Comparison of ENCODE assay signal across 30 mouse cellular contexts in the genomic region with DNA sequence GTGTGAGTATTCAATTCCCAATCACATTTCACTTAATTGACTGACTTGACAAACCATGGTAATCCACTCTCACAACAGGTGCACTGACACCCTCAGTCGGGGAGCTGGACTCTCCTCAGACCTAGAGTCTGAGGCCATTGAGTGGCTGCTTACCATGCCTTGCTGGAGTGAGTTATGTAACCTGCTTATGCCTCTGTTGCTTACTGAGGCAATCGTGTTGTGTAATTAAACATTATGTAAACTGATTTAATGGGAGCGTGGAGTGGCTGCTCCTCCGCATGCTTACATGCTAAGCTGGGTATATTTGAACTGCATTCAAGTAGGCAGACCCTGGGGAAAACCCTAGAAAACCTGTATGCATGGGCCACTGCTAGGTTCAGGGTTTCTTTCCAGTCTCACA. TPM values are rescaled to one million over a fixed set of nuclear protein-coding genes. Genes with fewer than 3 reads are reported as not detected.
DNase-seq lines count a peak whose midpoint lies in the region; ATAC-seq and TF ChIP-seq lines count a peak whose summit lies in the region.
"Had no signal": no experiment of that assay in that cellular context is flagged by ENCODE, and none has a peak within 500 bp of the region (broad histone marks: within the 10 kb centered on the region; RNA-seq: fewer than 3 reads in every experiment).

No protein-coding gene starts in this region.

- no peak overlapping the region for H3K4me2 ChIP-seq in lung, postnatal 0 days (replicated peaks; ENCODE audit: low read depth, low read length)
- H3K4me2 ChIP-seq: embryonic facial prominence, embryonic 13.5 days; forebrain, embryonic 12.5 days; forebrain, embryonic 15.5 days; heart, embryonic 12.5 days; heart, embryonic 15.5 days; hindbrain, embryonic 14.5 days had no signal

- H3K27ac ChIP-seq in layer of hippocampus, adult 2 months = peak overlapping the region; percentile 14; the same call in 1 of the 2 replicates
- H3K27ac ChIP-seq in lung, postnatal 0 days (ENCODE audit: low read length) = no peak overlapping the region
- H3K27ac ChIP-seq: embryonic facial prominence, embryonic 10.5 days; embryonic facial prominence, embryonic 13.5 days; forebrain, embryonic 12.5 days; forebrain, embryonic 15.5 days; heart, embryonic 15.5 days; hindbrain, embryonic 14.5 days; hindbrain, postnatal 0 days had no signal

- no peak overlapping the region for H3K4me3 ChIP-seq in layer of hippocampus, adult 2 months
- H3K4me3 ChIP-seq in lung, postnatal 0 days (ENCODE audit: low read depth, low read length) = no peak overlapping the region
- H3K4me3 ChIP-seq: embryonic facial prominence, embryonic 10.5 days; embryonic facial prominence, embryonic 13.5 days; erythroblast, embryonic 14.5 days; forebrain, embryonic 12.5 days; forebrain, embryonic 15.5 days; heart, embryonic 12.5 days; heart, embryonic 15.5 days had no signal

- H3K27me3 ChIP-seq in lung, postnatal 0 days (replicated peaks; ENCODE audit: insufficient read depth, low read length) = no peaks in the 10 kb centered on the region
- H3K27me3 ChIP-seq: CH12.LX; embryonic facial prominence, embryonic 13.5 days; forebrain, embryonic 12.5 days; forebrain, embryonic 15.5 days; heart, embryonic 12.5 days; heart, embryonic 15.5 days; Patski had no signal

- H3K9me3 ChIP-seq in lung, postnatal 0 days (ENCODE audit: low read length) = no peaks in the 10 kb centered on the region
- H3K9me3 ChIP-seq: embryonic facial prominence, embryonic 10.5 days; embryonic facial prominence, embryonic 13.5 days; forebrain, embryonic 12.5 days; forebrain, embryonic 15.5 days; G1E; heart, embryonic 12.5 days; heart, embryonic 15.5 days had no signal

- WGBS in lung, postnatal 0 days = 67% methylated on average over 4 of the region's 4 CpGs

- no peak for DNase-seq in layer of hippocampus, adult 2 months (ENCODE audit: low spot score in 2 of 2)
- DNase-seq in layer of hippocampus, adult 11-12 months (ENCODE audit: low spot score) = no peak
- DNase-seq in lung, postnatal 0 days (ENCODE audit: low spot score) = peak; percentile 61
- DNase-seq in lung, postnatal 4 days = no peak
- peak; percentile 75 for DNase-seq in lung, postnatal 36 days
- no peak for DNase-seq in heart, postnatal 36 days
- DNase-seq: adrenal gland, adult 2 months; adrenal gland, postnatal 14 days; B cell, adult 2 months; cerebellum, adult 11-12 months; cerebellum, adult 8-10 months; cerebellum, postnatal 10 days; cerebellum, postnatal 36 days; embryo, embryonic 11 days; gastrocnemius, postnatal 25 days; heart, adult 18-20 months; heart, postnatal 10 days; heart, postnatal 4 days had no signal

- no peaks in the 10 kb centered on the region for H3K36me3 ChIP-seq in lung, postnatal 0 days (ENCODE audit: insufficient read depth, low read length)
- H3K36me3 ChIP-seq: embryonic facial prominence, embryonic 10.5 days; forebrain, embryonic 15.5 days; G1E had no signal

- H3K4me1 ChIP-seq in lung, postnatal 0 days (ENCODE audit: insufficient read depth, low read depth, low read length) = no peaks in the 10 kb centered on the region
- H3K4me1 ChIP-seq: embryonic facial prominence, embryonic 10.5 days; embryonic facial prominence, embryonic 13.5 days; forebrain, embryonic 12.5 days; forebrain, embryonic 15.5 days; heart, embryonic 12.5 days; heart, embryonic 15.5 days had no signal

- no peak for TF ChIP-seq CTCF in layer of hippocampus, adult 2 months (conservative IDR thresholded peaks at IDR 0.05)
- no peak for TF ChIP-seq CTCF in lung, postnatal 0 days (IDR thresholded peaks at IDR 0.05)

- H3K9ac ChIP-seq in lung, postnatal 0 days (replicated peaks; ENCODE audit: low read depth) = no peak overlapping the region
- H3K9ac ChIP-seq: embryonic facial prominence, embryonic 13.5 days; forebrain, embryonic 12.5 days; forebrain, embryonic 15.5 days; heart, embryonic 12.5 days; heart, embryonic 15.5 days; hindbrain, embryonic 14.5 days had no signal

- intact Hi-C loops in heart, postnatal 36 days (cut with DNase I) = no loop called here

- TF ChIP-seq EP300 in lung, postnatal 0 days (IDR thresholded peaks at IDR 0.05) = no peak

- peak; percentile 85 for ATAC-seq in lung, postnatal 0 days
- ATAC-seq: forebrain, embryonic 15.5 days; hindbrain, postnatal 0 days; Patski had no signal

RNA-seq across cellular contexts. Expression of gene Elac2, which starts 41.9 kb away (rescaled TPM):
- total RNA-seq in layer of hippocampus, adult 2 months (2021) = 10 to 100 TPM; 26.6 to 27.8 TPM
- 9.9 and 10.9 TPM in 2 replicates for polyA plus RNA-seq in lung, postnatal 0 days (2015; fragmentation: Nextera tagmentation; extraction: Ambion mirVana)
- total RNA-seq in heart, postnatal 36 days (2021) = 10 to 100 TPM; 20.5 to 20.6 TPM

Comparison
In these comparisons a context has a peak if more than half of its experiments do, and no peak if none do; other contexts are left out.
1. DNase-seq: peak in lung, postnatal 0 days (single experiment) and lung, postnatal 36 days (single experiment); none in layer of hippocampus, adult 2 months (0 of 2), layer of hippocampus, adult 11-12 months (single experiment), lung, postnatal 4 days (0 of 2) and heart, postnatal 36 days (0 of 2).